Mouse (Mus musculus) left cerebral cortex, postnatal 36 days (tissue): Measurements from ENCODE around the gene Ttc29. TPM values are rescaled to one million over a fixed set of nuclear protein-coding genes. Genes with fewer than 3 reads are reported as not detected.

Source experiments
- DNase-seq, 2 experiments: peaks; one replicate each; pipeline ENCODE4 v3.0.0; 2021 to 2022; ENCODE audit warnings: low spot score in 2 of 2, mixed read lengths in 1 of 2
- intact Hi-C: fragments of 180-260 bp; cut with DNase I; formaldehyde crosslinking; loops from one replicate; pipeline ENCODE4 v1.15.1; 2025
- total RNA-seq, 2 experiments: library from RNA; stranded (reverse); gene quantifications; 2 replicates each; pipeline ENCODE4 v1.2.3; 2021

Ttc29 gene
- total RNA-seq, 2 experiments from 2014 or later, result 0.74 TPM; not detected in 1

DNA sequence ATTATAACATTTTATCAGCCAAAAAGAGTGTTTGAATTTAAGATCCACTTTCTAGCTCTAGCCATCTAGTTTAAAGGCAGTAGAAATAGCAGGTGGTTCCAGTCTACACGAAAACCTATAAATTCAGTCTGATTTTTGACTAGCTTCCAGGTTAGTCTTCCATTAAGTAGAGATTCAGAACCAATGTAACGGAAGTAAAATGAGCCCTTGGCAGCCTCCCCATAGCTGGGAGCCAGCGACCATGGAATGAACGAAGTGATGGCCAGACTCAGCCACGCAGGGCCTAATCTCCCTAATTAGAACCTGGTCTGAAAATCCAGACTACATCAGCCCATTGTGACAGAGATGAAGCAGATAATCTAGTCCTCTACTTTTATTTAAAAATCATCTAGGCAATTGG is 140.8 kb downstream of the Ttc29 start:
- intact Hi-C loops, result no loop called here
- no peak for DNase-seq

DNA sequence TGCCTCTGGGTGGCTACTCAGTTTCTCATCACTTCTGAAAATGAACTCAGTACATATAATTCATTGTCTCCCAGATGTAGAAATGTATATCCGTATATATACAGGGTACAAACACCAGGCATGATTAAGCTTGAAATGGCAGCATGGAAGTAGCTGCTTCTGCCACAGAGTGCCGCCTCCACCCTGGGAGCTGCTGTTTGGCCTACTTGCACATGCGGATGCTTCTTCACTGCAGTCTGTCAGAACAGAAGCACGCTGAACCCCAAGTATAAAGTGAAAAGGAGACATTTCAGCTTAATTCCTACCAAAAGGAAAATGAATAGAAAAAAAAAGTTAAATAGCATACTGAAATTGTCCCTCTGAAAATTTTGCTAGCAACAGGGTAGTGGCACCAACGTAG is 141.7 kb downstream of the Ttc29 start:
- peak; percentile 7 to 11 for DNase-seq

DNA sequence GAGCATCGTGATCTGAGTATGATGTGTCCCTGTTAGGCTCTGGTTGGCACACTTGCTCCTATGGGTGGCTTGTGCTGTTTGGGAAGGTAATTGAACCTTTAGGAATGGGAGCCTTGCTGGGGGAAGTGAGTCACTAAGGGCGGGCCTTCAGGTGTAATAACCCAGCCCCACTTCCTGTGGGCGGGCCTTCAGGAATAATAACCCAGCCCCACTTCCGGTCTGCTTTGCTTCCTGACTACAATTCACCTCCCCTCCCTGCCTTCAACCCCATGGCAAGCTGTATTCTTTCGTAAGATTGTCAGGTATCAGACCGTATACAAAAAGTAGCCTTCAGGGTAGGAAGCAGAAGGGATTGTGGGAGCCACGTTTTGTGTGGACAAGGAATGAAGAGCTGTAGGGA is 177.7 kb downstream of the Ttc29 start:
- no peak for DNase-seq
- intact Hi-C loops, result no loop called here

More for the DNA sequence above, 141.7 kb downstream of the Ttc29 start:
- intact Hi-C loops, result no loop called here

DNA sequence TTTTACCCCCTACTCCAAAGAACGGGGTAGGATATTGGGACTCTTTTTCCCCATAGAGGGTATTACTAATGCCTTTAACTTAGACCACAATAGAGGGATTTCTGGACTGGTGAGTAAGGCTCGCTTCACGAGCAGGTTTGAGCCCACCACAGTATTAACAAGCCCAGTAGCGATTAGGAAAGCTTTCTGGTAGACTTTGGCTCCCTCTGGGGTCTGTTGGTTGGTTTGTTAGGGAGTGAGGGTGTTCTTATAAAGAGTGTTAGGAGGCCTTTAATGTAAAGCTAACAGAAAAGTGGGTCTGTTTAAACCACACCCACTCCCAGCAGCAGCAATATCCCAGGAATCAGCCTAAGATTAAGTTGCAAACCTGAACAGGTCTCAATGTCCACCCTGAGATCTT is 206.2 kb downstream of the Ttc29 start:
- intact Hi-C loops, result no loop called here
- DNase-seq, result no peak

DNA sequence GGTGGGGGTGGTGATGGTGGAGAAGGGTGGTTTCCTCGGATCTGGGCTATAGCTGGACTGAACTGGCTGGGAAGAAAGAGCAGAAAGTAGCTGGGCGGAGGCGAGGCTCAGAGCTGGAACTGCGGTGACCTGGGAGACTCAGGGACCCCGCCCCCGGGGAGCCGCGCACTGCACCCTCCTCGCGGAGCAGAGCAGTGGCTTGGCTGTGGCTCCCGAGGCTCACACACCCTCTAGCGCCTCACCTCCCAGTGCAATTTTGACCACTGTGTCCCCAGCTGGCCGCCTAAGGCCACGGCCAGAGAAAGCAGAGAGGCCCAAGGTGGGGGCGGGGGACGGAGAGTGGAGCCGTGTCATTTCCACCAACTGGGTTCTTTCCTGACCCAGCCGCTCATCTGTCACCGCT is 207.0 kb downstream of the Ttc29 start:
- intact Hi-C loops, result loop anchor here (10.0 kb wide), 1 partner anchor 175 kb away; no protein-coding TSS in a partner anchor
- DNase-seq, result no peak

DNA sequence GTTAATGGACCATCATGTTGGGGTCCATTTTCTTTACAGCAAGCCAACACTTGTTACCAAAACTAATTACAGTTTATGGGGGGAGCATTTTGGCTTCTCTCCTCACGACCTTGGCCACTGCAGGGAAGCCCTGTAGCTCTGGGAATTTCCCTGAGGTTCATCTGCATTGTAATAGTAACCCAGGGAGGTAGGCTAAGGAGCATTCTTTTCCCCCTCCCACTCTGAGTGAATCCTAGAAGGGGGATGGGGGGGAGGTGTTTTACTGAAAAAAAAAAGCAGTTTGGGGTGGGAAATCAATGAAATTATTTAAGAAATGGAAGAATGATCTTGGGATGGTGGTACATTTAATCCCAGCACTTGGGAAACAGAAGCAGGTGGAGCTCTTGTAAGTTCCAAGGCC is 210.8 kb downstream of the Ttc29 start:
- DNase-seq, result no peak
- intact Hi-C loops, result loop anchor here (10.0 kb wide), 1 partner anchor 179 kb away; no protein-coding TSS in a partner anchor

DNA sequence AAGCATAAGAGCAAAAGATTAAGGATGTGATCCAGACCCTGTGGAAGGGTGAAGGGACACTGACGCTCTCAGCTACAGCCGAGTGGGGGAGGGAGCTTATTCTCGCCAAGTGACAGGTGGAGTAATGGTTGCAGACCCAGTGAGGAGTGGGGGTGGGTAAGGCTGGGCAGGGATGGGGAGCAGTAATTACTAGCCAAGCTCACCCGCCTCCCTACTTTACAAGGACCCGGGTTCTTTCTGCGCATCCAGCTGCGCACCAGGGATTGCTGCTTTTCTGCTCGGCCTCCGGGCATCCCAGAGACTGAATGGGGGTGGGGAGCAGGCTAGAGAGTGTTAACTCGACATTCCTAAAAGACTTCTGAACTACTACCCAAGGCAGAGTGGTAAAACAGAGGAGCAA is 213.4 kb downstream of the Ttc29 start:
- DNase-seq, result no peak
- intact Hi-C loops, result loop anchor here (10.0 kb wide), 1 partner anchor 182 kb away; no protein-coding TSS in a partner anchor

DNA sequence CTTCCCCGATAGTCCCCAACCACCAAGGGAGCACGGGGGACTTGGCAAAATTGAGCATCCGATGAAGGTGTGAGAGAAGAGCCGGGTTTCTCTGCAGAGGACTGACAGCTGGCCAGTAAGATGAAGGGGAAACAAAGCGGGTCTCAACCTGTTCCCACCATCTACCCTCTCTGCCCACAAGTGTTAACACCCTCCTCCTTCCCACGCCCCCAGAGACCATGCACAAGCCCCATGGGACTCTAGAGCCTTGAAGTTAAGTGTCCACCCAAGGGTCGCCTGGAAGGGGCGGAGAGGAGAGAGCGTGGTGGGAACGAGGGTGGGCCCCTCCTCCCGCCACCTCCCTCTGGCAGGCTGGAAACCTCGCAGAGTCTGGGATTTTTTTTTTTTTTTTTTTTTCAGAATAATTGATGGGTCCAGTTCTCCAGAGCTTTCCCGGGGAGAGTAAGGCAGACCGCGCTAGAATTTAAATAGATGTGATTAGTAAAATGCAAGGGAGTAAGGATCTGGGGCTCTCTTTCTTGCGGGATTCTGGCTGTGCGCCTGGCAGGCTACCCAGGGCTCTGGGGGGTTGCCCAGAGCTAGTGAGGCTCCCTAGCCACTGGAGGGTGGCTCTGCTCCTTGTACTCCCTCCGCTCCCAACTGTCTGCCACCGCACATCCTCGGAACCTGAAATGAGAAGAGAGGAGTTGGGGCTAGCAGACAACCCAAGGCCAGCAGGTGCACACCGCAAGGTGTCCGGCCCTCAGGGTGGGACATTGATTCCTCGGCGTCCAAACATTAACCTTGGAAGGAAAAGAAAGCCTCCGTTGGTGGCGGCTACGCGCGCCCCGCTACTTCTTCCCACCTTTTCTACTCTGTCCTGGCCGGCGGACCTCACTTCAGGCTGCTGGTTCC is 214.0 kb downstream of the Ttc29 start:
- DNase-seq, result no peak
- intact Hi-C loops, result loop anchor here (10.0 kb wide), 1 partner anchor 182 kb away; no protein-coding TSS in a partner anchor

DNA sequence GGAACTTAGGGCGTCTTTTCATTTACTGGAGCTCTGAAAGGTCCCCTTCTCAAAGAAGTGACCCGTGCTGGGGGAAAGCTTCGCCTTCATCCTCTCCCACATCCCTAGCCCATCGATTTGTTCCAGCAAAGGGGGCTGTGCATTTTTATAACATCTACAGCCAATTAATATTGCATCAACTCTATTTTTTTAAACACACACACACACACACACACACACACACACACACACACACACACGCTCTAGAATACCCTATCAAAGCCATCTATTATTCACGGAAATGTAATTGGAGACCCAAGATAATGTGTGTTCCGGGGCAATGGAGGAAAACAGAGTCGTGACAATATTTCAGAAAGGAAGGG is 214.7 kb downstream of the Ttc29 start:
- intact Hi-C loops, result loop anchor here (10.0 kb wide), 1 partner anchor 183 kb away; no protein-coding TSS in a partner anchor
- DNase-seq, result no peak

DNA sequence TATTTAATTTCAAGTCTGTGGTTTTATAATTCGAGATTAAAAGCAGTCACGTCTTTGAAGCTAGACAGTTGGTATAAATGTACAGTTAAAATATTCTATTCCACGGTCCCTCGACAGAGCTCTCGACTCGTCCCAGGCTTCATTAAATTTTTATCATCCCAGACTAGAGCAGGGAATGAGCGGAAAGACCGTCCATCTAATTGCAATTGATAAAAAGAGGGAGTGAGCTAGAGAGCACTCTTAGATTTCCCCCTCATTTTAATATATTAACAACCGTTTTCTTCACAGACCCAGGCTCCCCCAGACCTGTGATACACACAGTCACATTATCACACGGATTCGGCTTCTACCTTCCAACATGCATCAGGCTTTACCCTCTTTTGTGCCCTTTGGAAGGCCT is 215.1 kb downstream of the Ttc29 start:
- no peak for DNase-seq
- intact Hi-C loops, result loop anchor here (10.0 kb wide), 1 partner anchor 183 kb away; no protein-coding TSS in a partner anchor

DNA sequence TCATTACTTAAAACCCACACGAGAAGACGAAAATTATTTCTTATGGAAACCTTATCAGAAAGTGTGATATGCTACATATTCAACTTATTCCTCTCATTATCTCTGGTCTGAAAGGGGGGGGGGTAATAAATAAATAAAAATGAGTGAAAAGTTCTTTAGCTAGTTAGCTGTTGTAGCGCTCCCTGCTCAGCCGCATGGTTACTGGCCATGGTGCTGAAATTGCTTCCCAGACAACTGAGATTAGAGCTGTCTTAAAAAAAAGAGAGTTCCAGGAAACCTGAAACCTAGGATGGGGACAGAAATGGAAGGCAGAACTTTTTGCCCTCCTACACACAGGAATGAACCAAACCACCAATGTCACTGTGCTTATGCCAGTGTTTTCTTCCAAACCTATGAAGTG is 218.3 kb downstream of the Ttc29 start:
- intact Hi-C loops, result loop anchor here (10.0 kb wide), 2 partner anchors 213 to 367 kb away; no protein-coding TSS in a partner anchor
- DNase-seq, result no peak

DNA sequence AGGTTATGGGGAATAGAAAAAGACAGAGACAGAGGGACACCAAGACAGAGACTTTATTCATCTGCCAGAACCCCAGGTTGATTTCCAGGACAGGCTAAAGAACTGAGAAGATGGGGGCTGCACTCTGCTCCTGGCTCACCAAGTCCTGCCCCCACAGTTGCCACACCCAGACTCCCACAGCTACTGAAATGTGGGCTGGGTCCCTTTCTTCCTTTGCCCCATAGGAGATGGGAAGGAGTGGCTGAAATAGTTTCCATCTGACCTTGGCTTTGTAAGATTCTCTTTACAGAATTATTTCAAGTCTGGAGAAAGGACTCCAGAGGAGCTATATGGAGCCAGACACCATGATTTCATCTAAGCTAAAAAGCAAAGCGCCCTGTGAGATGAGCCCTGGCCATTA is 219.4 kb downstream of the Ttc29 start:
- intact Hi-C loops, result loop anchor here (10.0 kb wide), 2 partner anchors 212 to 368 kb away; no protein-coding TSS in a partner anchor
- no peak for DNase-seq

DNA sequence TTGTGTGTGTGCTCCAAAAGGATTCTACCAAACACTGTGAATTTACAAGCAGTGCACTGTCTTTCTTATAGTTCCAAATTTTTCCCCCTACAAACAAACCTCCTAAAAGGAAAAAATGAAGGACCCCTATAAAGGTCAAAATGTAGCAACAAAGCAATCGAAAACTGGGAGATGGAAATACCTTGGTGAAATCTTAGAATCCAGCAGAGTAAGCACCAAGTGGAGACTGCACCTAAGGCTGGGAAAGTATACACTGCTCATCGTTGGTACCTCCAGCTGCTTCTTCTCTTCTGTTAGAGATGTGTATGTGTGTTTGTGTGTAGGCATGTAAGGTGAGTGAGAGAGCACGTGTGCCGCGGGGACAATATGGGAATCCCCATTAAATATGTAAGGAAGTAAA is 220.2 kb downstream of the Ttc29 start:
- DNase-seq, result no peak
- intact Hi-C loops, result loop anchor here (10.0 kb wide), 2 partner anchors 211 to 369 kb away; no protein-coding TSS in a partner anchor

DNA sequence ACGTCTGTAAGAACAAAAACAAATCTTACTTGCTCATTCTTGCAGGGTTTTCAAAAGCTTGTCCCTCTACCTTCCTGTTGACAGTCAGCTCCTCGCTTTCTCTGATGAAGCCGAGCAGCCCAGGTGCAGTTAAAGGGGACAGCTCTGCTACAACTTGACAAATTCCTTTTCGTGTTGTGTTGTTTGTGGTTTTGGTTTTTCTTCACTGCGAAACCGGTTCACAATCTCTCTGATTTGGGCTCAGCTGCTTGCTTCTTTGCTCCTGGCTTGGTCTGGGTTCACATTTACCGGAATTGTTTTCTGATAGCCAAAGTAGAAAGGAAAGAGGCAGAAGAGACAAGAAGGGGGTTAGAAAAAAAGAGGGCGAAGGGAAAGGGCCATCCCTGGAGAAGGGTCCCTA is 221.2 kb downstream of the Ttc29 start:
- intact Hi-C loops, result loop anchor here (10.0 kb wide), 2 partner anchors 210 to 370 kb away; no protein-coding TSS in a partner anchor
- no peak for DNase-seq

DNA sequence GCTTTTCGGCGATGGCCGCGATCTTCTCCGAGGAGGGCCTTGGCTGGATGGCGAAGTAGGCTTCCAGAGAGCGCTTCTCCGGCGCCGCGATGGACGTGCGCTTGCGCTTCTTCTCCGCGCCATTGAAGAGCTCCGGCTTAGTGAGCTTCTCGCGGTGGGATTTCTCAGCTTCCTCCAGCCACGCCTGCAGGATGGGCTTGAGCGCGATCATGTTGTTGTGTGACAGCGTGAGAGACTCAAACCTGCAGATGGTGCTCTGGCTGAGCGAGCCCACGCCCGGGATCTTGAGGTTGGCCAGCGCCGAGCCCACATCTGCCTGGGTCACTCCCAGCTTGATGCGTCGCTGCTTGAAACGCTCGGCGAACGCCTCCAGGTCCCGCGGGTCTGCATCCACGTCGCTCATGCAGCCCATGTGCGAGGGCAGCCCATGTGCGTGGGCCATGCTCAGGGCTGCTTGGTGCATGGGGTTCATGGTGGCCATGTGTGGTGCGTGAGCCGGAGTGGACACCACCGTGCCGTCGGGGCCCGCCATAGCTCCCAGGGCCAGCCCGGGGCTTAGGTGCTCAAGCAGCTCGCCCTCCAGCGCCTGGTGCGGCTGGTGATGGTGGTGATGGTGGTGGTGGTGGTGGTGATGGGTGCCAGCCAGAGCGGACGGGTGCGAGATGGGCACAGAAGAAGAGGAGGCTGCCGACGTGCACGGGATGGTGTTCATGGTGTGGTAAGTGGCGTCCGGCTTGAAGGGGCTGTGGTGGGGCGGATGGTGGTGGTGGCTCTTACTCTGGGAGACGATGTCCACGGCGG is 221.9 kb downstream of the Ttc29 start:
- DNase-seq, result no peak
- intact Hi-C loops, result loop anchor here (5.0 to 10.0 kb wide), 3 partner anchors 72 to 370 kb away; partner anchors contain the start of genes Rbmxl1 and Slc10a7

DNA sequence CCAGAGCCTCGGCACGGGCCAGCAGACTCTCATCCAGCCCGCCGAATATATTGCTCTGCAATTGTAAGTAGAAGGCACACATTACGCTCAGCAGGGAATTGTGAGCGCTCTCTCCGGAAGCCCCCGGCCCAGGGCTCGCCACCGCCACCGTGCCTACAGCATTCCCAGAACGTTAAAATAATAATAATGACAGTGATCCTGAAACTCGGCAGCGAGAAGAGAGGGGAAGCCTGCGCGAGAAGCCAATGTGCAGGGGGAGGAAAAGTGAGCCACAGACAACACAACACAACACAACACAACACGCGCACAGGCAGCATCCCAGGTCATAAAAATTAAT is 222.5 kb downstream of the Ttc29 start:
- intact Hi-C loops, result loop anchor here (5.0 to 10.0 kb wide), 3 partner anchors 72 to 371 kb away; partner anchors contain the start of genes Rbmxl1 and Slc10a7
- no peak for DNase-seq

DNA sequence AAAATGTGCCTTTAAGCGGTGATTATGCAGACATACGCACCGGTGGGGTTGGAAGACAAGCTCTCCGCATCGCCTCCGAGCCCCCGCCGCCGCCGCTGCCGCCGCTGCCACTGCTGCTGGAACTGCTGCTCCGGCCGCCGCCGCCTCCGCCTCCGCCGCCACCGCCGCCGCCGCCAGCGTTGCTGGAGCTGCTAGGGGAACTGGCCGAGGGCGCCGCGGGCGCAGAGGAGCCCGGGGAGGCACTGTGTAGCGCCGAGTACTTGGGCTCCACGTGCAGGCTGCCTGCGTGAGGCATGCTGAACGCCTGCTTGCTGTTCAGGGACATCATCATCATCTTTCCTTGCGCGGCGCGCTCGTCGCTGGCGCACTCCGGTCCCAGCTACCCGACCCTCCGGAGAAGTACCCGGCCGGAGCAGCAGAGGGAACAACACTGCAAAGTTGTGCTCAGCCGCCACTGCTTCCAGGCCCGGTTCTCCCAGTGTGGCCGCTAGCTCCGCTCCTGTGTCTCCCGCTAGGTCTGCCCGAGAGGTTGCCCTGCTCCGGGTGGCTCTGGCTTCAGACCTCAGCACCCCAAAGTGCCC is 223.1 kb downstream of the Ttc29 start, which contains the start of gene Pou4f2:
Gene Pou4f2, minus strand, starts transcription at position 575 of the 581 bp plus-strand sequence.
- peak; percentile 38 to 45 for DNase-seq

DNA sequence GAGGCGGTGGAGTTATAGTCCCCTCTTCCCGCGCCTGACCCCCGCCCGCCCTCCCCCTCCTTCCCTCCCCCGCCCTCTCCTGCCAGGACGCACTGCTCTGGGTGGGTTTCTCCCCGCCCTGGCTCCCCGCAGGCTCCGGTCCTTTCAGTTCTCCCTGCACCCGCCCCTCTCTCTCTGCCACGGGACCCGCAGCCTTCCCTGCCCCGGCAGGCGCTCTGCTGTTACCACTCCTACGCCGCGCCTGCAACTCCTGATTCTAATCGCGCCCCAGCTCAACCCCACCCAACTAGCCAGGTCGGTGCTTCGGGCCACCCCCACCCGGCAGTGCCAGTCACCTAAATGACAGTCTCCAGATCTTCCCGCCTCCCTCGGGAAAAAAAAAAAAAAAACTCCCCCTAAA is 223.6 kb downstream of the Ttc29 start:
- intact Hi-C loops, result loop anchor here (5.0 to 10.0 kb wide), 3 partner anchors 71 to 372 kb away; partner anchors contain the start of genes Rbmxl1 and Slc10a7
- no peak for DNase-seq

More for the DNA sequence above, 223.1 kb downstream of the Ttc29 start, which contains the start of gene Pou4f2:
- intact Hi-C loops, result loop anchor here (5.0 to 10.0 kb wide), 3 partner anchors 71 to 371 kb away; partner anchors contain the start of genes Rbmxl1 and Slc10a7
